Mouse (Mus musculus): Measurements from ENCODE around the gene Trim28. TPM values are rescaled to one million over a fixed set of nuclear protein-coding genes. Genes with fewer than 3 reads are reported as not detected.

The Trim28 gene
- polyA plus RNA-seq, 1 experiment from 2014 or later, result 224 TPM

DNA sequence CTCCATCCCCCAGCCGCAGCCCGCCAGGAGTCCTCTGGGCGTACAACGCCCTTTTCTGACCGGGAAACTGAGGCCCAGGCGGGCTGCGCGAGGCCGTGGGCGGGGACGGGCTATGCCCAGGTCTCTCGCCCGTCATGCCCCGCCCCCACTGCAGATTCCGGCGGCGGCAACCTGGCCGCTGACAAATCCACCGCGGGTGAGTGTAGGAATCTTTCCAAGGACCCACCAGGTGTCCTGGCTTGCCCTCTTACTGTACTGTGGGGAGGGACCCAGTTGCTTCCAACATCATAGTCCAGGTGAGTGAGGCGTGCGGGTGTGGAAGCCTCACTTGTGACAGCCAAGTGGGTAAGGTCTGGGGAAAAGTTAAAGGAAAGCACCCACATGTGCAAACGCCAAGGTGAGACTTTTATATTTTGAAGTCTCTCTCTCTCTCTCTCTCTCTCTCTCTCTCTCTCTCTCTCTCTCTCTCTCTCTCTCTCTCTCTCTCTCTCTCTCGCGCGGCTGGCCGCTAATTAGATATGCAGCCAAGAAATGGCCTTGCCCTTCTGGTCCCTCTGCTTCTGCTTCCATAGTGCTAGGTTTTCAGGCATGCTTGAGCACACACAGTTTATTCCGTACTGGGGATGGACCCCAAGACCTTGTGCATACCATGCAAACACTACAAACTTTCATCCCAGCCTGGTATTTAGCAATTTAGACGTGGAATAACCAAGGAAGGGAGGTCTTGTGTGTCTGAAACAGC, 32.6 kb upstream of the Trim28 start:
- peak overlapping the region; percentile 97 for H3K9ac ChIP-seq (ENCODE audit: low read length)
- peak overlapping the region; percentile 86 to 87 for H3K27ac ChIP-seq (replicated peaks in 1 of 2; ENCODE audit: control insufficient read depth in 1 of 2, insufficient read depth in 1 of 2, low read depth in 2 of 2, low read length in 2 of 2)
- H3K4me1 ChIP-seq (ENCODE audit: control insufficient read depth in 2 of 2, insufficient read depth in 2 of 2, low read length in 2 of 2), result peaks cover 5 to 16% of the 10 kb centered on the region in 2 experiments
- H3K27me3 ChIP-seq (ENCODE audit: control insufficient read depth, insufficient read depth, low read length), result no peaks in the 10 kb centered on the region
- ATAC-seq (ENCODE audit: insufficient number of reproducible peaks, insufficient read depth, low FRiP score, low read depth), result peak; percentile 42
- H3K4me2 ChIP-seq (ENCODE audit: low read length), result peak overlapping the region; percentile 94
- peaks cover 27% of the 10 kb centered on the region for H3K36me3 ChIP-seq (ENCODE audit: control insufficient read depth, insufficient read depth, low read length)
- WGBS, result under 1% methylated on average over 28 of the region's 29 CpGs
- no peaks in the 10 kb centered on the region for H3K9me3 ChIP-seq (ENCODE audit: control insufficient read depth, low read length)
- peak overlapping the region; percentile 92 to 95 for H3K4me3 ChIP-seq (ENCODE audit: control insufficient read depth in 1 of 2, insufficient read depth in 1 of 2, low read depth in 1 of 2, low read length in 2 of 2)

DNA sequence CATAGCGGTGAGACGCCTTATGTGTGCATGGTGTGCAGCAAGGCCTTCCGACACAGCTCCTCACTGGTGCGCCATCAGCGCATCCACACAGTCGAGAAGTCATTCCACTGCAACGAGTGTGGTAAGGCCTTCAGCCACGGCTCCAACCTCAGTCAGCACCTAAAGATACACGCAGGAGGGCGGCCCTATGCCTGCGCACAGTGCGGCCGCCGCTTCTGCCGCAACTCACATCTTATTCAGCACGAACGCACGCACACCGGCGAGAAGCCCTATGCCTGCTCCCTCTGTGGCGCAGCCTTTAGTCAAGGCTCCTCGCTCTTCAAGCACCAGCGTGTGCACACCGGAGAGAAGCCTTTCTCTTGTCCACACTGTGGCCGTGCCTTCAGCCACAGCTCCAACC, 28.0 kb upstream of the Trim28 start:
- no peak overlapping the region for H3K4me2 ChIP-seq (ENCODE audit: low read length)

DNA sequence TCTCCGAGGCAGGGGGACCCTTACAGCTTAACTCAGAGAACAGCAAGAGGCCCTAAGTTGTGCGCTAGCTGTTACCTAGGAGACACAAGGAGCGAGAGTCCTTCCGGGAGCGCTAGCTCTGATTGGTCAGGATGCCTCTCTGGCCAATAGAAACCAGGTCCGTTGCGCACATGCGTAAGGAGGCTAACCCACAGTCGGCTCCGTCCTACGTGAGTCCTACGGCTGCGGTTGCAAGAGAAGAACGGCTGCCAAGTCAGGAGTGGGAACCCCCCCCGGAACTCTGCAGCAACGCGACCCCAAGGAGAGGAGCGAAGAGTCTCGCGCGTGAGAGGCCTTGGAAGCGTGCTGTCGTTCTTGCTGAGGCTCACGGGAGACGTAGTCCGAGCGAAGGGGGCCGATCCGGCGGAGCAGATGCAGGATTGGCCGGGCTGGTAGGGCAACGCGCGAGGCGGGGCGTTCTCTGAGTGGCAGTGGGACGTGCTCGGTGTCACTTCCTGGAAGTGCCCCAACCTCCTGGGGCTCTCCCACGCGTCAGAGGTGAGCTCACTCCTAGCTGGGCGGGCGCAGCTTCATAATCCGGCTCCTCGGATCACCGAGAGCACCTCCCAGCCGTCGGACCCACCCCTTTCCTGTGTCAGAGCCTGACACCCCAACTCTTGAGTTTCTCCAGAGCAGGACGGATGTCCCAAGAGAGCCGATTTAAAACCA, 21.1 kb upstream of the Trim28 start, which contains the start of gene Zfp446:
Gene Zfp446 (plus strand): TSS at position 167 of the 708 bp plus-strand sequence.
- Histone ChIP-seq H3K36me3 (ENCODE audit: control insufficient read depth, insufficient read depth, low read length) (peaks cover 13% of the 10 kb centered on the region), H3K4me2 (ENCODE audit: low read length) (peak within 1 kb of the TSS; percentile 91), H3K4me1 (ENCODE audit: control insufficient read depth in 2 of 2, insufficient read depth in 2 of 2, low read length in 2 of 2) (peaks cover 9% of the 10 kb centered on the region in 2 experiments), H3K27ac (replicated peaks in 1 of 2; ENCODE audit: control insufficient read depth in 1 of 2, insufficient read depth in 1 of 2, low read depth in 2 of 2, low read length in 2 of 2) (peak within 1 kb of the TSS; percentile 93 to 98), H3K4me3 (ENCODE audit: control insufficient read depth in 1 of 2, insufficient read depth in 1 of 2, low read depth in 1 of 2, low read length in 2 of 2) (peak within 1 kb of the TSS; percentile 68 to 92), H3K27me3 (ENCODE audit: control insufficient read depth, insufficient read depth, low read length) (no peaks in the 10 kb centered on the region), H3K9ac (ENCODE audit: low read length) (peak within 1 kb of the TSS; percentile 86), H3K9me3 (ENCODE audit: control insufficient read depth, low read length) (no peaks in the 10 kb centered on the region)
- WGBS, result under 1% methylated on average over 47 of the region's 49 CpGs
- ATAC-seq (ENCODE audit: insufficient number of reproducible peaks, insufficient read depth, low FRiP score, low read depth), result peak; percentile 98

More for the DNA sequence above, 28.0 kb upstream of the Trim28 start:
- Histone ChIP-seq H3K27ac (replicated peaks in 1 of 2; ENCODE audit: control insufficient read depth in 1 of 2, insufficient read depth in 1 of 2, low read depth in 2 of 2, low read length in 2 of 2) (no peak overlapping the region), H3K4me1 (ENCODE audit: control insufficient read depth in 2 of 2, insufficient read depth in 2 of 2, low read length in 2 of 2) (peaks cover 0 to 12% of the 10 kb centered on the region in 2 experiments; a peak in 2 of 4 replicates), H3K9ac (ENCODE audit: low read length) (no peak overlapping the region), H3K9me3 (ENCODE audit: control insufficient read depth, low read length) (no peaks in the 10 kb centered on the region), H3K27me3 (ENCODE audit: control insufficient read depth, insufficient read depth, low read length) (no peaks in the 10 kb centered on the region), H3K4me3 (ENCODE audit: control insufficient read depth in 1 of 2, insufficient read depth in 1 of 2, low read depth in 1 of 2, low read length in 2 of 2) (no peak overlapping the region), H3K36me3 (ENCODE audit: control insufficient read depth, insufficient read depth, low read length) (peaks cover 46% of the 10 kb centered on the region)
- no peak for ATAC-seq (ENCODE audit: insufficient number of reproducible peaks, insufficient read depth, low FRiP score, low read depth)
- 90% methylated on average over 25 of the region's 25 CpGs for WGBS

DNA sequence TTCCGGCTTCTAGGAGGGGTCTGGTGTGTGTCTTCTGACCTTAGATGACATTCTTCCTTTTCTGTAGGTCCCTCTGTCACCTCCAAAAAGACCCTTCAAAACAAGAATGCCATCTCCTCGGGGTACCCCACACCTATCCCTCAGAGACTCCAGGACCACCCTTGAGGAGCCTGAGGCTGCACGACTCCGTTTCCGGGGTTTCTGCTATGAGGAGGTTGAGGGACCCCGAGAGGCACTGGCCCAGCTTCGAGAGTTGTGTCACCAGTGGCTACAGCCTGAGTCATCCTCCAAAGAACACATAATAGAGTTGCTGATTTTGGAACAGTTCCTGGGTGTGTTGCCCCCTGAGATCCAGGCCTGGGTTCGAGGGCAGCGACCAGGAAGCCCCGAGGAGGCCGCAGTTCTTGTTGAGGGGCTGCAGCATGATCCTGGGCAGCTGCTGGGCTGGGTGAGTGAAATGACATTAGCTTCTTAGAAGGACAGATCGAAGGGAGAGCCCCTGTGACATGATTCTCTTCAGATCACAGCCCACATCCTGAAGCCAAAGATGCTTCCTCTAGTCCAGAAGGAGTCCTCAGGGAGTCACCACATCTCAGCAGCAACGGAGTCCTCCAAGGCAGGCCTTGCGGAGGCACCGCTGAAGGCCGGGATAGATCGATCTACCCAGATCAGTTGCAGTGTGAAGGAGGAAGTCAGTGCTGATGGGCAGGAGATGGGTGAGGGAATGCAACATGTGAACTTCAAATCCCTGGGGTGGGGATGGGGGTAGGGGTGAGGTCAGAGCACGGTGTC, 19.8 kb upstream of the Trim28 start:
- ATAC-seq (ENCODE audit: insufficient number of reproducible peaks, insufficient read depth, low FRiP score, low read depth), result no peak
- Histone ChIP-seq H3K36me3 (ENCODE audit: control insufficient read depth, insufficient read depth, low read length) (peaks cover 7% of the 10 kb centered on the region; the same call in 1 of the 2 replicates), H3K4me2 (ENCODE audit: low read length) (peak overlapping the region; percentile 91), H3K27me3 (ENCODE audit: control insufficient read depth, insufficient read depth, low read length) (no peaks in the 10 kb centered on the region), H3K27ac (replicated peaks in 1 of 2; ENCODE audit: control insufficient read depth in 1 of 2, insufficient read depth in 1 of 2, low read depth in 2 of 2, low read length in 2 of 2) (peak overlapping the region in 1 of 2 experiments; percentile 93; a peak in 3 of 4 replicates), H3K9ac (ENCODE audit: low read length) (peak overlapping the region; percentile 86), H3K9me3 (ENCODE audit: control insufficient read depth, low read length) (no peaks in the 10 kb centered on the region), H3K4me3 (ENCODE audit: control insufficient read depth in 1 of 2, insufficient read depth in 1 of 2, low read depth in 1 of 2, low read length in 2 of 2) (no peak overlapping the region), H3K4me1 (ENCODE audit: control insufficient read depth in 2 of 2, insufficient read depth in 2 of 2, low read length in 2 of 2) (peaks cover 9% of the 10 kb centered on the region in 2 experiments)
- 81% methylated on average over 18 of the region's 18 CpGs for WGBS

DNA sequence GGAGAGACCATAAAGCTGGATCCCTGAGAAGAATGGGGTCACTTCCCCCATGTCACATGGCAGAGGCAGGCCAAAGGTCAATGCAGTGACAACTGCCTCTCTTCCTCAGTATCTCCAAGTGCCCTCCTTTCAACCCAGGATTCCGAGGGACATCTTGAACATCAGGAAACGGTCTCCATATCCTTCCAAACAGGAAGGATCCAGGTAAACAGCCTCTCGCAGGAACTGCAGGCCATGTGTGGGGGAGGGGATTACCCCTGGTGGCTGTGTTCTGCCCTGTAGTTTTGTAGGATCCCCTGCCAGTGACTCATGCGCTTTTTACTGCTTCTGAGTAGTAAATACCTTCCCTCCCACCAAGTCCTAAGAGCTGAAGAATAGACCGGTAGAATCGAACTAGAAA, 19.1 kb upstream of the Trim28 start:
- WGBS, result 63% methylated on average over 6 of the region's 6 CpGs
- Histone ChIP-seq H3K36me3 (ENCODE audit: control insufficient read depth, insufficient read depth, low read length) (peaks cover 7% of the 10 kb centered on the region; the same call in 1 of the 2 replicates), H3K4me1 (ENCODE audit: control insufficient read depth in 2 of 2, insufficient read depth in 2 of 2, low read length in 2 of 2) (peaks cover 9% of the 10 kb centered on the region in 2 experiments), H3K9me3 (ENCODE audit: control insufficient read depth, low read length) (no peaks in the 10 kb centered on the region), H3K4me2 (ENCODE audit: low read length) (no peak overlapping the region), H3K27me3 (ENCODE audit: control insufficient read depth, insufficient read depth, low read length) (no peaks in the 10 kb centered on the region), H3K4me3 (ENCODE audit: control insufficient read depth in 1 of 2, insufficient read depth in 1 of 2, low read depth in 1 of 2, low read length in 2 of 2) (no peak overlapping the region), H3K27ac (replicated peaks in 1 of 2; ENCODE audit: control insufficient read depth in 1 of 2, insufficient read depth in 1 of 2, low read depth in 2 of 2, low read length in 2 of 2) (no peak overlapping the region), H3K9ac (ENCODE audit: low read length) (no peak overlapping the region)
- ATAC-seq (ENCODE audit: insufficient number of reproducible peaks, insufficient read depth, low FRiP score, low read depth), result no peak

DNA sequence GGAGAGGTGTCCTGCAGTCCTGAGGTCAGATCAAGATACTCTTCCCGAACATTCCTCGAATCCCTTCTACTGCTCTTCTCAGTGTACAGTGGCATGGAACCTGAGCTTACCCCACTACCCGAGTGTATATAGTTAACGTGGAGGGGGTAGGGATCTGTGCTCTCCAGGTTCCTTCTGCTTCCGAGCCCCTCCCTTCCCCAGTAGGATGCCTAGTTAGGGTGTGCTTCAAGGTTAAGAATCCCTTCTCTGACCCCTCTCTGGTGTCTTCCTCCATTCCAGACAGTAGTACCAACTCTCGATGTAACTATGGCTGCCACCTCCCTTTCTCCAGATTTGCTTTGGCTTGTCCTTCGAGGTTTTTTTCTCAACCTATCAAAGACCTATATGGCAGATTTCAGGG, 18.6 kb upstream of the Trim28 start:
- WGBS, result 81% methylated on average over 7 of the region's 7 CpGs
- H3K4me1 ChIP-seq (ENCODE audit: control insufficient read depth in 2 of 2, insufficient read depth in 2 of 2, low read length in 2 of 2), result peaks cover 9% of the 10 kb centered on the region in 2 experiments
- H3K4me3 ChIP-seq (ENCODE audit: control insufficient read depth in 1 of 2, insufficient read depth in 1 of 2, low read depth in 1 of 2, low read length in 2 of 2), result no peak overlapping the region
- no peak overlapping the region for H3K27ac ChIP-seq (replicated peaks in 1 of 2; ENCODE audit: control insufficient read depth in 1 of 2, insufficient read depth in 1 of 2, low read depth in 2 of 2, low read length in 2 of 2)
- H3K4me2 ChIP-seq (ENCODE audit: low read length), result no peak overlapping the region
- H3K9ac ChIP-seq (ENCODE audit: low read length), result no peak overlapping the region
- ATAC-seq (ENCODE audit: insufficient number of reproducible peaks, insufficient read depth, low FRiP score, low read depth), result no peak
- H3K27me3 ChIP-seq (ENCODE audit: control insufficient read depth, insufficient read depth, low read length), result no peaks in the 10 kb centered on the region
- peaks cover 7% of the 10 kb centered on the region; the same call in 1 of the 2 replicates for H3K36me3 ChIP-seq (ENCODE audit: control insufficient read depth, insufficient read depth, low read length)
- no peaks in the 10 kb centered on the region for H3K9me3 ChIP-seq (ENCODE audit: control insufficient read depth, low read length)

DNA sequence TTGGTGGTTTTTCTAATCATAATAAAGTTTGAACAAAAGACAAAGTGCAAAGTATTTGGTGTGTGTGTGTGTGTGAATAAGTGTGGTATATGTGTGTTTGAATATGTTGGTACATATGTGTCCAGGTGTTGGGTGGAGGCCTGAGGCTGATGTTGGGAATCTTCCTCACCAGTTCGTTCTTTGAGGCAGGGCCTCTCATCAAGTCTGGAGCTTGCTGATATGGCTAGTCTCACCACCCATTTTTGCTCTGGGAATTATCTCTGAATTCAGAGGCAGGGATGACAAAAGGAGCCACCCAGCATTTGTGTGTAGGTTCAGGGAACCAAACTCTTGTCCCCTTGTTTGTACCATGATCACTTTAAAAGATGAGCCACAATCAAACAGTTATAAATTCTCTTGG, 13.2 kb upstream of the Trim28 start:
- Histone ChIP-seq H3K4me3 (ENCODE audit: control insufficient read depth in 1 of 2, insufficient read depth in 1 of 2, low read depth in 1 of 2, low read length in 2 of 2) (no peak overlapping the region), H3K36me3 (ENCODE audit: control insufficient read depth, insufficient read depth, low read length) (peaks cover 7% of the 10 kb centered on the region; the same call in 1 of the 2 replicates), H3K27ac (replicated peaks in 1 of 2; ENCODE audit: control insufficient read depth in 1 of 2, insufficient read depth in 1 of 2, low read depth in 2 of 2, low read length in 2 of 2) (no peak overlapping the region), H3K4me1 (ENCODE audit: control insufficient read depth in 2 of 2, insufficient read depth in 2 of 2, low read length in 2 of 2) (no peaks in the 10 kb centered on the region), H3K9ac (ENCODE audit: low read length) (no peak overlapping the region), H3K9me3 (ENCODE audit: control insufficient read depth, low read length) (no peaks in the 10 kb centered on the region), H3K27me3 (ENCODE audit: control insufficient read depth, insufficient read depth, low read length) (no peaks in the 10 kb centered on the region), H3K4me2 (ENCODE audit: low read length) (no peak overlapping the region)
- ATAC-seq (ENCODE audit: insufficient number of reproducible peaks, insufficient read depth, low FRiP score, low read depth), result no peak
- 78% methylated on average over 1 of the region's 1 CpGs for WGBS

All from heart, embryonic 14.5 days (tissue).